Mouse (Mus musculus) kidney, adult 8-10 months (tissue): ENCODE results near the gene Esd.

Experiments
- DNase-seq, 2 experiments: peaks; one replicate each; pipeline ENCODE4 v3.0.0; 2022

Esd gene

GRCm38 (mm10) chr14:74797386-74798062 is 65.4 kb downstream of the Esd start:
- DNase-seq, result no peak

GRCm38 (mm10) chr14:74798063-74798890 is 66.2 kb downstream of the Esd start:
- no peak for DNase-seq
